Mouse (Mus musculus) forebrain, embryonic 11.5 days (tissue): ENCODE results near the gene Bnipl. TPM values are rescaled to one million over a fixed set of nuclear protein-coding genes. Genes with fewer than 3 reads are reported as not detected.
A peak's percentile ranks its signal among the peaks of the same experiment; 100 is the strongest.

Source experiments
- ATAC-seq: fragments of 200-750 bp; cut with Nextera tagmentation; replicated peaks from 2 replicates; pipeline ENCODE4 v1.8.0; 2017; ENCODE audit warnings: moderate TSS enrichment; ENCODE audit not compliant: low FRiP score
- DNase-seq: peaks from one replicate; pipeline ENCODE4 v3.0.0-alpha.2; 2017; ENCODE audit warnings: low spot score
- H3K27ac ChIP-seq: fragments of 300-500 bp; sonication (generic); 2 replicates; pipeline ENCODE4 v1.5.1; 2014; ENCODE audit warnings: low read depth, low read length
- H3K27me3 ChIP-seq: fragments of 300-500 bp; sonication (generic); 2 replicates; pipeline ENCODE4 v1.6.1; 2014; ENCODE audit warnings: mild to moderate bottlenecking, low read length, mixed read lengths; ENCODE audit not compliant: control insufficient read depth, insufficient read depth
- H3K36me3 ChIP-seq: fragments of 300-500 bp; sonication (generic); 2 replicates; pipeline ENCODE4 v1.6.1; 2014; ENCODE audit warnings: mild to moderate bottlenecking, low read length, moderate library complexity, mixed read lengths; ENCODE audit not compliant: control insufficient read depth, insufficient read depth
- H3K4me1 ChIP-seq: fragments of 300-500 bp; sonication (generic); replicated peaks from 2 replicates; pipeline ENCODE4 v1.6.1; 2014; ENCODE audit warnings: low read length, mixed read lengths; ENCODE audit not compliant: control insufficient read depth, insufficient read depth
- H3K4me2 ChIP-seq: fragments of 300-500 bp; sonication (generic); 2 replicates; pipeline ENCODE4 v1.6.1; 2014; ENCODE audit warnings: low read depth, mild to moderate bottlenecking, low read length, moderate library complexity, mixed read lengths; ENCODE audit not compliant: severe bottlenecking
- H3K4me3 ChIP-seq: fragments of 300-500 bp; sonication (generic); 2 replicates; pipeline ENCODE4 v1.5.1; 2014; ENCODE audit warnings: low read depth, low read length
- H3K9ac ChIP-seq: fragments of 300-500 bp; sonication (generic); 2 replicates; pipeline ENCODE4 v1.6.1; 2014; ENCODE audit warnings: low read length
- H3K9me3 ChIP-seq: fragments of 300-500 bp; sonication (generic); 2 replicates; pipeline ENCODE4 v1.6.1; 2016; ENCODE audit warnings: low read length, mixed read lengths; ENCODE audit not compliant: control insufficient read depth
- WGBS: fragments of 180-500 bp; shearing (Covaris S2); extraction: QIAGEN DNeasy Blood & Tissue Kit; methylation state at CpG from one replicate; pipeline ENCODE4 v1.1.7; 2014; 5-methylcytosine and 5-hydroxymethylcytosine counted together
- polyA plus RNA-seq: library from polyadenylated mRNA; unstranded; fragments of >200 nt; fragmentation: Nextera tagmentation; extraction: Ambion mirVana; gene quantifications from 2 replicates; pipeline ENCODE4 v1.2.1, GENCODE M21; 2014

Bnipl gene
- polyA plus RNA-seq, 1 experiment from 2014 or later, result 0.72 TPM

DNA sequence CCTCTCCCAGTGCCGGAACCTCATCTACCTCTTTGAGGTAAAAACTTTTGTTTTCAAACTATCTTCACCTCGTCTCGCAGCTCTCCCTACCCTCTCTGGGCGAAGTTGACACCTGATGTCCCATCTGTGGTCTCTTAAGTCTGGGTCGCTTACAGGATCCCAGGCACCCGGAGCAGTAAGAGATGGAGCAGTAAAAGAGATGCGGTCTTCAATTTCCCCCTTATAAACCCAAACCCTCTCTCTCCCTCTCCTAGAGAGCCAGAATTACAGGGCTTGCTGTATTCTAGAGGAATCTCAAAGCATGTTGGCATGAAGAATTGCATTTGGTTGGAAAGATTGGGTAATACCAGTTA lies 32.6 kb upstream of the Bnipl start:
- Histone ChIP-seq H3K9ac (peak overlapping the region; percentile 60), H3K4me2 (peak overlapping the region; percentile 84)
- 5% methylated on average over 7 of the region's 7 CpGs for WGBS

DNA sequence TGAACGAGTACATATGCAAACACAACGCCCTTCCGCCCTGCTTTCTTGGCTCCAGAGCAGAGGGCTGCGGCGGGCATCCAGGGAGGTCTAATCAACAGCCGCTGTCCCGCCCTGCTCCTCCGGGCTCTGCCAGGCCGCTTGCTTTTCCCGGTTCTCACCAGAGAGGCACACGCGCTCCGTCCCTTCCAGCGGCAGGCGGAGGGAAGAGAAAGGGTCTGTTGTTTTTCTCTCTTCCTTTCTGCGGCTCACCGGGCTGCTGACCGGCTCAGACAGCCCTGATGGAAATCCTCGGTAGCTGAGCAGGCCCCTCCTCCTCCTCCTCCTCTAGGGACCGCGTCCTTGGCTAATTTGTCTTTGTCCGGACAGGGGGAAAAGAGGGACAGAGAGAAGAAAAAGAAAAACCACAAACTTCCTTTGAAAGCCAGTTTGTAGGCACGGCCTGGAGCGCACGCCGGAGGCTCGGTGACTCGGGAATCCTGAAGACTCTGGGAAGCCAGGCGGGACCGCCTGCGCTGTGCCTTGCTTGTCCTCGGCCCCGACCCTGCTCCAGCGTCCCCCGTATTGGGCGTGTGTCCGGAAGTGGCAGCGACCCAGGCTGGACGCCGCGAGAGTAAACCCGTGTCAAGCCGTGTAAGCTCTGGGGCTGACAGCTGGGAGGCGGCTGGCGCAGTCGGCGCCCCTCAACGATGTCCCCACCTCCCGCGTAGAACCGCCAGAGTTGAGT lies 32.0 kb upstream of the Bnipl start:
- Histone ChIP-seq H3K27ac (peak overlapping the region; percentile 89), H3K4me2 (peak overlapping the region; percentile 84), H3K4me1 (peaks cover 8% of the 10 kb centered on the region), H3K9ac (peak overlapping the region; percentile 60), H3K4me3 (peak overlapping the region; percentile 72), H3K9me3 (no peaks in the 10 kb centered on the region), H3K36me3 (no peaks in the 10 kb centered on the region), H3K27me3 (no peaks in the 10 kb centered on the region)
- under 1% methylated on average over 50 of the region's 51 CpGs for WGBS
- ATAC-seq (peak; percentile 73), DNase-seq (peak; percentile 89)

More for the DNA sequence above, 32.6 kb upstream of the Bnipl start:
- Histone ChIP-seq H3K27ac (peak overlapping the region; percentile 89; the same call in 1 of the 2 replicates), H3K9me3 (no peaks in the 10 kb centered on the region), H3K27me3 (no peaks in the 10 kb centered on the region), H3K36me3 (no peaks in the 10 kb centered on the region), H3K4me3 (peak overlapping the region; percentile 72), H3K4me1 (peaks cover 8% of the 10 kb centered on the region)
- no peak for DNase-seq
- ATAC-seq, result peak; percentile 1; the same call in 1 of the 2 replicates

DNA sequence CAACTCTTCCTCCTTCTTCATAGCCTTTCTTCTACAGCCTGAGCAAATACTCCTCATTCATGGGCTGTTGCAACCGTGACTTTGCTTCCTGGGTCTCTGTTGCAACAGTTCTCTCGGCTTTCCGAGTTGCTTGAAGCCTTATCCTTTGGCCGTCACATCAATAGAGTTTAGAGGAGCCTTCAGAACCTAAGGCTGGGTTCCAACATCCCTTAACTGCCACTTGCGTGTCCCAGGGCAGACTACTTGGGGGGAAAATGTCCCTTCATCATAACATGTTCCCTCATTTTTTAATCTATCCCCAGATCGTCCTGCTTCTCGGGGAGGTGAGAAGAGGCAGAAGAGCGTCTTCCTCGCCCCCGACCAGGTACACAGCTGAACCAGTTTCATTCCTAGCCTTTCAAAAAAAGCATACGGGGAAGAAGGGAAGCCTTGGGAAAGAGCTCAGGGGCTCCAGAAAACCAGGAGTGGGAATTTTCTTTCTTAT lies 31.4 kb upstream of the Bnipl start:
- Histone ChIP-seq H3K27me3 (no peaks in the 10 kb centered on the region), H3K4me3 (peak overlapping the region; percentile 72), H3K4me1 (peaks cover 8% of the 10 kb centered on the region), H3K36me3 (no peaks in the 10 kb centered on the region), H3K9me3 (no peaks in the 10 kb centered on the region), H3K4me2 (peak overlapping the region; percentile 84), H3K27ac (peak overlapping the region; percentile 89), H3K9ac (peak overlapping the region; percentile 60)
- no peak for DNase-seq
- no peak for ATAC-seq
- WGBS, result under 1% methylated on average over 11 of the region's 11 CpGs

DNA sequence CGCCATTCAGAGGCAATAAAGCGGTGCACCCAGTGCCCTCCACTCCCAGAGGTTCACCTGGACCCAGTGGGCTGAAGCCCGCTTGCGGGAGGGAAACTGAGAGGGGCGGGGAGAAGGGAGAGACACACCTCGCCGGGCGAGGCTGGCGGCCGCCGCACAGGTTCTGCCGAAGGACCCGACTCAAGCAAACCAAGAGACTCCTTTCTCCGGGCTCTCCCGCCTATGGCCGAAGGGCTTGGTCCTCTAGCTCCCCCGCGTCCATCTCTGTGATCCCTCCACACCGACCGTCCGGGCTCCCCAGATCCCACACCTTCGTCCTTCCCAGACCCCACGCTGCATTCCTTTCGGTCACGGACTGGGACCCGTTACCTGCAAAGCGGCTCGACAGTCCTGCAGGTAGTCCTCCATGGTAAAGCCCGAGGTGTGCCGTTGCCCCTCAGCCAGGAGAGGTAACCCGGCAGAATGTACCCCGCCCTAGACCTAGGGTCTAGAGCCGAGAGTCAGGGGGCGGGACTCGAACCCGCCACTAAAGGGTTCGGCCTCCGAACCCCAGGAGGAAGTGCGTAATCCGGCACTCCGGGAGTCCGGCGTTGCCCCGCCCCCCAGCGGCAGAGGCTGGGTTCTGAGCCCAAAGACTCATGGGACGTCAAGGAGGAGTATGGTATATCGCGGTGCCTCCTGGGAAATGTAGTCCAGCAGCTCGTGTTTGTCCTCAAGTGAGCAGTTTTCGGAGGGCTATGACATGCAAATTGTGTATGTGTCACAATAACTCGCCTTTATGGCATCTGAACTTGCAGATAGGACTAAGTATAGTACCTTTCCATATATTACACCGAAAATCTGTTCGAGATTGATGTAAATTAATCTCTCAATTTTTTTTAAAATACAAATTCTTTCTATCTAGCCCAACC lies 30.5 kb upstream of the Bnipl start, which contains the start of the genes Mindy1 and Prune1:
Mindy1 (plus strand) TSS at position 130 of the 911 bp plus-strand sequence.
Prune1 (minus strand) TSS at position 861 of the 911 bp plus-strand sequence.
- peak; percentile 88 for ATAC-seq
- peak within 1 kb of the TSS; percentile 81 for H3K9ac ChIP-seq
- H3K4me2 ChIP-seq, result peak within 1 kb of the TSS; percentile 84
- H3K27me3 ChIP-seq, result no peaks in the 10 kb centered on the region
- peaks cover 8% of the 10 kb centered on the region for H3K4me1 ChIP-seq
- peak within 1 kb of the TSS; percentile 89 for H3K27ac ChIP-seq
- DNase-seq, result peak; percentile 99
- H3K4me3 ChIP-seq, result peak within 1 kb of the TSS; percentile 72
- WGBS, result under 1% methylated on average over 48 of the region's 53 CpGs
- no peaks in the 10 kb centered on the region for H3K36me3 ChIP-seq
- no peaks in the 10 kb centered on the region for H3K9me3 ChIP-seq

DNA sequence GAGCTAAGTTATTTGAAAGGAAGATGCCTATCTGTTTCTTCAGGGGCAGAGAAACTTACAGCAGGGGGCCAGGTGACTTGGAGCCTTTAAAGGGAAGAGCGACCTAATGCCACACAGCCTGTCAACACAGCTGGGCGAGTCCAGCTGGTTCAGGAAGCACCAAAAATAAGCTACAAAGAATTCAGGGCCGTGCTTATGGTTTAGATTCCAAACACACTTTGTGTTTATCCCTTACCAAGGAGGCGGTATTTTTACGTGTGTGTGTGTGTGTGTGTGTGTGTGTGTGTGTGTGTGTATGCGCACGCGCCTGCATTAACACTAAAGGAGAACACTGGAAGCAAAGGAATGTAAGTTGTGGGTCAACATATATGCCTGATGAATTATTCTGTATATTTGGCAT lies 29.8 kb upstream of the Bnipl start:
- Histone ChIP-seq H3K4me2 (peak overlapping the region; percentile 74; the same call in 1 of the 2 replicates), H3K9me3 (no peaks in the 10 kb centered on the region), H3K27me3 (no peaks in the 10 kb centered on the region), H3K4me3 (peak overlapping the region; percentile 72), H3K9ac (peak overlapping the region; percentile 81), H3K4me1 (peaks cover 8% of the 10 kb centered on the region), H3K36me3 (no peaks in the 10 kb centered on the region), H3K27ac (no peak overlapping the region)
- WGBS, result 29% methylated on average over 8 of the region's 8 CpGs
- ATAC-seq (no peak), DNase-seq (no peak)

DNA sequence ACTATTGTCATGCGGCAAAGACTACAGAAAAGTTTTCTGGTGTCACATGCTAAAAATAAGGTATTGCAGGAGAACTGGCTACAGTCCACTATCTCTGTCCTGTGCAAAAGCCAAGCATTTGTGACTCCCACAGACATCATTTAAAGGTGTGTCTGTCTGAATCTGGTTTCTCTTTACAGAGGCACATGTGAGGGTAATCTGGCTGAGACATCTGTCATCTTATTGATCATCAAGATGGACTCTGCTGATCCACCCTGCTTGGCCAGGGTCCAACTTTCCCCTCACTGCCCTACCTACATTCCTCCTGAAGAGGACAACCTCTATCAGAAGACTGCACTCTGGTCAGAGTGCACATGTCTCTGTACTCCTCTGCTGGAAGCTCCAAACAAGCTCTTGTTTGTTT lies 26.2 kb upstream of the Bnipl start:
- 100% methylated on average over 1 of the region's 1 CpGs for WGBS
- ATAC-seq (no peak), DNase-seq (no peak)
- 0 out of 2 replicates have a peak, but pooled peaks cover 2% of the 10 kb centered on the region for H3K4me1 ChIP-seq
- no peak overlapping the region for H3K9ac ChIP-seq
- H3K4me3 ChIP-seq, result no peak overlapping the region
- no peaks in the 10 kb centered on the region for H3K27me3 ChIP-seq
- H3K9me3 ChIP-seq, result no peaks in the 10 kb centered on the region
- no peaks in the 10 kb centered on the region for H3K36me3 ChIP-seq
- no peak overlapping the region for H3K4me2 ChIP-seq
- H3K27ac ChIP-seq, result no peak overlapping the region

DNA sequence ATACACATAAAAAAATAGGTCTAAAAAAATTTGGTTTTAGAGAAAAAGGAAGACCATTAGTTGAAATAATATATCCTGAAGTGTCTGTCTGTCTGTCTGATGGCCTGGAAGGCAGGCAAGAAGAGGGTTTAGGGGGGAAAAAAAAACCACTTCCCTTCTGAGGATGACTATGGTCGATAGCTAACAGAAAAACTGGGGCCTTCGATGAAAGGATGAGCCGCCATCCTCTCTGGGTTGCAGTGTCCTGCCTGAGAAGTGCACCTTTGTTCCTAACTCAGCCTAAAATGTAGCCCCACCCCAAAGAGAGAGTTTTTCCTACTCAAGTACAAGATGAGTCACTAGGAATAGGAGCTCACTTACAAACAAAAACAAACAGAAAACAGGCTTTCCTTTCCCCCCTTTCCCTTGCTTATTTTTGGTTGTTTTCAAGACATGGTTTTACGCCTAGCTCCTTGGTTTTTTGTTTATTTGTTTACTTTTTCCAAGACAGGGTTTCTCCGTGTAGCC lies 25.5 kb upstream of the Bnipl start:
- DNase-seq, result no peak
- 0 out of 2 replicates have a peak, but pooled peaks cover 2% of the 10 kb centered on the region for H3K4me1 ChIP-seq
- H3K4me2 ChIP-seq, result no peak overlapping the region
- no peak overlapping the region for H3K4me3 ChIP-seq
- ATAC-seq, result no peak
- H3K27me3 ChIP-seq, result no peaks in the 10 kb centered on the region
- no peak overlapping the region for H3K27ac ChIP-seq
- WGBS, result 79% methylated on average over 5 of the region's 5 CpGs
- no peaks in the 10 kb centered on the region for H3K36me3 ChIP-seq
- H3K9me3 ChIP-seq, result no peaks in the 10 kb centered on the region
- H3K9ac ChIP-seq, result no peak overlapping the region

DNA sequence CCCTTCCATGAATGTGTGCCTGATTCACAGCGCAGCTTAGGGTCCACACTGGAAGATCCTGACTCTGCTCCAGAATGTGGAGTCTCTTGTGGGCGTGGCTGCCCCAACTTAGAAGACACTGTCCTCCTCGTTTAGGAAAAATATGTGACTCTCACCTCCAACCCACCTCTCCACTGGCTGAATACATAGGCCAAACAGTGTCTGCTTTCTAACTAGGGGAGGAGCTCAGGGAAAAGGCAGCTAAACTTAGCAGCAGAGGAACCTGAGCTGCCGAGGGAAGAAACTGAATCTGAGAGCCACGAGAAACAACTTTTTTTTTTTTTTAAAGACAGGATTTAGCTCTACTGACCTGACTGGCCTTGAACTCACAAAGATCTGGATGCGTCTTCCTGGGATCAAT lies 24.2 kb upstream of the Bnipl start:
- Histone ChIP-seq H3K9me3 (no peaks in the 10 kb centered on the region), H3K9ac (no peak overlapping the region)
- 83% methylated on average over 6 of the region's 6 CpGs for WGBS

More for the DNA sequence above, 24.2 kb upstream of the Bnipl start:
- Histone ChIP-seq H3K4me2 (no peak overlapping the region), H3K27ac (no peak overlapping the region), H3K4me1 (no peaks in the 10 kb centered on the region), H3K4me3 (no peak overlapping the region), H3K27me3 (no peaks in the 10 kb centered on the region), H3K36me3 (no peaks in the 10 kb centered on the region)
- ATAC-seq (no peak), DNase-seq (no peak)
